Mouse (Mus musculus): ENCODE measurements around the gene Tpp2.
"Not testable (repeated sequence)": the region's sequence is repeated elsewhere in the genome, so short reads cannot be mapped to it uniquely, and the experiment has no call there.

Tpp2 gene

GRCm38 (mm10) chr1:43933488-43934415 lies at the start of gene Tpp2:
Gene Tpp2, plus strand, starts transcription at chr1:43933647.
- peak; percentile 98 for DNase-seq

DNA sequence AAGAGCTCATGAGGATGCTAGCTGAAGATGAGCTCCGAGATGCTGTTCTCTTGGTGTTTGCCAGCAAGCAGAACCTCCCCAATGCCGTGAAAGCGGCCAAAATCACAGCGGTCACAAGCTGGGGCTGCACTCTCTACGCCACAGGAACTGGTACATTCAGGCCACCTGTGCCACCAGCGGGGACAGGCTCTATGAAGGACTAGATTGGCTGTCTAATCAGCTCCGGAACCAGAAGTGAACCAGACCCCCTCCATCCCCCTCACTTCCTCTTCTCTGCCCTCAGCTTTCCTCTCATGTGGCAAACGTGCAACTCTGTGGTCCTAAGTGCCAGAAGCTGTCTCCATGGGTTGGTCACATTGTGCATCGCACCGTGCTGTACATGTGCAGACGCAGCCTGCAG lies 45.1 kb upstream of the Tpp2 start:
- DNase-seq: not testable (repeated sequence)

DNA sequence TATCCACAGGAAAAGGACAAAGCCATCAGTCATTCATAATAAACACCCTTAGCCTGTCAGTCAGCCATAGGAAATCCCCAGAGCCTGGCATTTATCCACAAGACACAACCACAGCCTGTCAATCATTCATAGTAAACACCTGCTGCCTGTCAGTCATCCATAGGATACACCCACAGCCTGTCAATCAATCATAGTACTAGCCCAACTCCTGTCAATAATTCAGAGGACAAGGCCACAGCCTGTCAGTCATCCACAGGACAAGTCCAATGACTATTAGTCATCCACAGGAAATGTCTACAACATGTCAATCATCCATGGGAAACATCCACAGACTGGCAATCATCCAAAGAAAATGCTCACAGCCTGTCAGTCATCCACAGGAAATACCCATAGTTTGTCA lies 37.7 kb upstream of the Tpp2 start:
- no peak for DNase-seq

GRCm38 (mm10) chr1:43897131-43897530 lies 36.3 kb upstream of the Tpp2 start:
- DNase-seq: no peak

DNA sequence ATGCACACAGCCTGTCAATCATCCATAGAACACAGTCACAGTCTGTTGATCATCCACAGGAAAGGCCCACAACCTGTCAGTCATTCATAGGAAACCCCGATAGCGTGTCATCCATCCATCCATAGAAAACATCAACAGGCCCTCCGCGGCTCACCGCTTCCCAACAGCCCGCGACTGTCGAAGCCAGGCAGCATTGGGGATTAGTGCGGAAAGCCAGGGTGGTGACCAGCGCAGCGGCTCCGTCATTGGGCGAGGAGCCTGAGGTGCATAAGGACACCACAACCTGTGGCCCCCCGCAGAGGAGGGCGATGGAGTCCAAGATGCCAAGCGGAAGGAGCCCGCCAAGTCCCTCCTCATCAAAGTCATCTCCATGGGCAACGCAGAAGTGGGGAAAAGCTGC lies 35.5 kb upstream of the Tpp2 start:
- peak; percentile 12 for DNase-seq

DNA sequence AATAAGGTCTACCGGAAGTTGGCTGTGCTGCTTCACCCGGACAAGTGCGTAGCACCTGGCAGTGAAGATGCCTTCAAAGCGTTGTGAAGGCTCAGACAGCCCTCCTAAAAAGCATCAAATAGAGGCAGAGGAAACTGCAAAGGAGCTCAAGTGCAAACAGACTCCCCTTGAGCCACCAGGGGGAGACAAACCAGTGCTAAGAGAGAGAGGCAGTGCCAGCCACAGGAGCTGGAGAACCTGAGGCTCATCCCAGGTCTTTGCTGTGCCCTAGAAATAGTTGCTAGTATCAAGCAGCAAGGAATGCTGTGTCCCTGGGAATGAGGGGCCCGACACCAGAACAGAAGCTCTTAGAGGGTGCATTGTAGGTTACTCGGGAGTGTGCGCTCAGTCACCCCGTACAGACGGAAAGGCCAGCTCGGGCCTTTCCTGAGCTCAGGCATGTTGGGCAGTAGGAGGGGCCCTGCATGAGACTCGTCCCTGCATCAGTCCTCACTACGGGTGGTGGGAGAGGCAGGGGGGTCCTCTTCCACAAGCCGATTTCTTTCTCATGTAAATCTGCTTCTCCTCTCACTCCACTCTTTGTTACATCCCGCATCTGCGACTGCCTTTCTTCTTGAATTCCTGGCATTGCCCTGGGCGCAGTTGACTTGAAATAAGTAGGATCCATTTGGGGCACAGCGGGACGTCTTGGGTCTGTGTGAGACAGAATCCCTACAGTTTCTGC lies 34.3 kb upstream of the Tpp2 start:
- peak; percentile 64 for DNase-seq

- no peak for DNase-seq
Measured at GRCm38 (mm10) chr1:43902417-43902816, 31.0 kb upstream of the Tpp2 start.

DNA sequence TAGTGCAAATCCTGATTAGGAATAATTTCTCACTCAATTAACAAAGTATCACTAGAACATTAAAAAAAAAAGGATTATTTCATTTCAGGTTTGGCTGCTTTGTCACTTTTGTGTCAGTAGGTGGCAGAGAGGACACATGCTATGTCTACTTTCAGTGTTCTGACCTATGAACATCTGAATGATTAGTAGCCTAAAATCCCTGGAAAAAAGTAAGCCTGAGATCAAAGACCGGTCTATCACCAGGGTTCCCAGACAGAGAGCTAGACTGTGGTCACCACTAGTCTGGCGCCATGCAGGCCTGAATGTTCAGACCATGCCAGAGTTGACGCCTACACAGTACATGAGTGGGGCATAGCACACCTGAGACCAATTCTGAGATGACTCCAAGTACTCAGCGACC lies 30.6 kb upstream of the Tpp2 start:
- peak; percentile 24 for DNase-seq

DNA sequence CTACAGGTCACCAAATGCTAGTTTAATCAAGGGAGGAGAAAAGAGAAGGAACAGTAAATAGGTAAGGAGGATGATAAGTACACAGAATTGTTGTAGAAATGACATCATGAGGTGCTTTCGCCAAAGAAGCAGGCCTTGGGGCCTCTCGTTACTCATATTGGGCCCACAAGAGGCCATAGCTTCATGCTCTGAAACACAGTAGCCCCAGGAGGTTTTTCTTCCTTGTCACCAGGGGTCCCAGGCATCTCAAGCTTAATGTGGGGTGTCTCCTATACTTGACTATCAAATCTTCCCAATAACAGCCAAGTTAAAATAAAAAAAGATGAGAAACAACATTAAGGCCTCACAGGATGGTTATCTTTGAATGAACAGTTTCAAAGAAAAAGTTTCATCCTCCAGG lies 18.0 kb upstream of the Tpp2 start:
- no peak for DNase-seq

DNA sequence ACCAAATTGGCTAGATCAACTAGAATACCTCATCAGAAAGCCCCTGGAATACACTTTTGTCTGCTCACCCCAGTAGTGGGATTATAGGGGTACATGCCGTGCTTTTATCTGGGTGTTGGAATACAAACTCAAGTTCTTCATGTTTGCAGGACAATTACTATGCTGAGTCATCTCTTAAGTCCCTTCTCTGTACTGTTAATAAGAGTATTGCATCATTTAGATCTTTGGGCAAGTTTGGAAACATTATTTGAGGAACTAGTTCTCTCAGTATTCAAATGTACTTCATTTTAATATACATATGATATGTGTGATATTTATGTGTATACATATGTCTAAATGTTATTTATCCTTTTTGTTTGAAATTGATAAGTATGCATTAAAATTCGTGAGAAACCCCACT lies 16.6 kb upstream of the Tpp2 start:
- DNase-seq: no peak

DNA sequence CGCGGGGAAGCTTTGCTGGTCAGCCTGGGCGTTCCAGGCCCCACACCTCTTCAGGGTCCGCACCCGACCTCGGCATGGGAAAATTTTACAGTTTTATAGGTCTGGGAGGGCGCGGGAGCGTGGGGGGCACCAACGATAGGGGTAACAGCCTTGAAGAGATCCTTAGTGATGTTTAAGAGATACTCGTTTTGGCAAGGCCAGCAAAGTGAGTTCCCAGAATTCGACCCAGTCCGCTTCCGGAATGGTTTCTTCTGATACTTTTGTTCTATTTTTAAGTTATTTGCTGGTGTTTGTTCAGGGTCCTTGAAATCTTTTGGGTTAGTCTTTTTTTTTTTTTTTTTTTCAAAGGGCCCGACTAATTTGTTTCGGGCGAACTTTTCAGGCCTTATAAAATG lies 966 bp downstream of the Tpp2 start:
- no peak for DNase-seq

GRCm38 (mm10) chr1:43939310-43939709 lies 5.9 kb downstream of the Tpp2 start:
- DNase-seq: no peak

GRCm38 (mm10) chr1:43941476-43942217 lies 8.2 kb downstream of the Tpp2 start:
- DNase-seq: no peak

- DNase-seq: no peak
Measured at GRCm38 (mm10) chr1:43942814-43943213, 9.4 kb downstream of the Tpp2 start.

GRCm38 (mm10) chr1:43953679-43954078 lies 20.2 kb downstream of the Tpp2 start:
- no peak for DNase-seq

DNA sequence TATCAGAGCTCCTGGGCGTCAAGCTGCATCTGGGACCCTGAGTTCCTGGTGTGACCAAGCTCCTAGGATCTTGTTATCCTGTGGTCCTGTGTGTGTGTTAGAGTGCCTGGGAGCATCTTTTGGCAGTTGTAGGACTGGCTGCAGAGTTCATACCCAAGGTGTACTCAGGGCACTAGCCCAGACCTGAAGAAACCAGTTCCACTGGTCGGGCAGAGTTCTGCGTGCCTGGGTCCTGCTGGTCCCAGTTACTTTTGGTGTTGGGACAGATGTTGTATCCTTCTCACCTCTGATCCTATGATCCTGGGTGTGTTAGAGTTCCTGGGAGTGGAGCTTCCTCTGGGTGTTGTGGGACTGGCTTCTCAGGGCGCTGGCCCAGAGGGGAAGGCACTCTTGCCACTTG lies 30.9 kb downstream of the Tpp2 start:
- DNase-seq: no peak

DNA sequence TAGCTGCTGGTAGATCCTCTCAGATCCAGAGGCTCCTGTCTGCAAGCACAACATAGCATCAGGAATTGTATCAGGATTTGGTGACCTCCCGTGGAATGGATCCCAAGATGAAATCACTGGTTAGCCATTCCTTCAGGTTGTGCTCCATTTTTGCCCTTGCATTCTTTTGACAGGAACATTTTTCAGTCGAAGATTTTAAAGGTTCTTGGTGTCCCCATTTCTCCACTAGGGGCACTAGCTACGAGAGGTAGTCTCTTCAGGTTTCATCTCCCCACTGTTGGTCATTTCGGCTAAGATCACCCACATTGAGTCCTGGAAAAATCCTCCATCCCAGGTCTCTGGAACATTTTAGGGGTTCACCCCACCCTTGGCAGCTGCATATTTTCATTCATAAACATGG lies 33.3 kb downstream of the Tpp2 start:
- no peak for DNase-seq

DNA sequence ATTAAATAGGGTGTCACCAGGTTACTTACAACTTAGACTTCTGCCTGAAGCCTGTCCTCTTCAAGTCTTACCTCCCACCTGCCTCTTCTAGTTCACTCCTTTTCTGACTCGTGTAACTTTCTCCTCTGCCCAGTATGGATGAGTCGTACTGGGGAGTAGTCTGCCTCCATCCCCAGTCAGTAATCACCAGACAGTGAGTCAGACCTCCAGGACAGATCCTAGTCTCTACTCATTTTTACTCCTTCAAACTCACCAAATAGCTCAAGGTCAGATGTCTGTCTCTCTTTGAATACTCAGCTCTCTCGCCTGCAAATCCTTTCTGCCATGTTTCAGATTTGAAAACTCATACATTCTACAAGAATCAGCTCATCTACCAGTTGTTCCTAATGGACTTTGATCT lies 35.9 kb downstream of the Tpp2 start:
- DNase-seq: no peak

DNA sequence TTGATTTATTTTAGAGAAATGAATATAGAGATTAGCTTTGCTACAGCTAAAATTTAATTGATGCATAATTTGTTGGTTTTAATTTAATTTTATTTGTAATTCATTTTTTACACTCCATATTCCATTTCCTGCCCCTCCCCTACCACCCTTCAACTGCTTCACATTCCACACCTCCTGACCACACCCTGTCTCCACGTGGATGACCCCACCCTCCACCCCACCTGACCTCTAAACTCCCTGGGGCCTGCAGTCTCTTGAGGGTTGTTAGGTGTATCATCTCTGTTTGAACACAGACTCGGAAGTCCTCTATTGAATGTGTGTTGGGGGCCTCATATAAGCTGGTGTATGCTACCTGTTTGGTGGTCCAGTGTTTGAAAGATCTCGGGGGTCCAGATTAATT lies 37.6 kb downstream of the Tpp2 start:
- no peak for DNase-seq

- DNase-seq: no peak
Measured at GRCm38 (mm10) chr1:43996914-43997589, 63.6 kb downstream of the Tpp2 start.

DNA sequence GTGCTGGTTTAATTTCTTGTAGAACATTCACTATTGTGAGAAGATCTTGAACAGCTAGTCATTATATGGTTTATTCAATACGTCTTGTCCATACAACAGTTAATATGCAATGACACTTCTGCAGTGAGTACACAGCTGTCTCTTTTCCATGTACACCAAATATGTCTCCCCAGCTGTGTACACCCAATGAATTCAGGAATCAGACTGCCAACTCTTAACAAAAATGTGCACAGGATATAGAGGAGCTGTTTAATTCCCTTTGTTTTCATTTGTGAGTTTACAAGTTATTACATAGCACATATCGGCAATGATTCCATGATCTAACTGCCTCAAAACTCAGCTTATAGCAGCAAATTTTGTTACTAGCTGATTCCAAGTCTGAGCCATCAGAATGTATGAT lies 71.1 kb downstream of the Tpp2 start:
- no peak for DNase-seq

GRCm38 (mm10) chr1:44015556-44015955 lies 82.1 kb downstream of the Tpp2 start:
- DNase-seq: peak; percentile 21

GRCm38 (mm10) chr1:44019934-44020333 lies 86.5 kb downstream of the Tpp2 start, which contains the start of gene Mettl21c:
Gene Mettl21c, minus strand, starts transcription at chr1:44020034.
- no peak for DNase-seq

Measured in kidney, postnatal 14 days (tissue).